Mouse (Mus musculus) layer of hippocampus, adult 18-20 months (tissue): ENCODE results near the gene Syt9. TPM values are rescaled to one million over a fixed set of nuclear protein-coding genes. Genes with fewer than 3 reads are reported as not detected.
A peak's percentile ranks its signal among the peaks of the same experiment; 100 is the strongest.

ENCODE experiments used
- DNase-seq, 2 experiments: peaks; one replicate each; pipeline ENCODE4 v3.0.0; 2022; ENCODE audit warnings: low spot score in 2 of 2
- total RNA-seq, 2 experiments: library from RNA; stranded (reverse); gene quantifications; 2 replicates each; pipeline ENCODE4 v1.2.3; 2021

Syt9 gene
- total RNA-seq, 2 experiments from 2014 or later: 4.3 to 6.1 TPM

DNA sequence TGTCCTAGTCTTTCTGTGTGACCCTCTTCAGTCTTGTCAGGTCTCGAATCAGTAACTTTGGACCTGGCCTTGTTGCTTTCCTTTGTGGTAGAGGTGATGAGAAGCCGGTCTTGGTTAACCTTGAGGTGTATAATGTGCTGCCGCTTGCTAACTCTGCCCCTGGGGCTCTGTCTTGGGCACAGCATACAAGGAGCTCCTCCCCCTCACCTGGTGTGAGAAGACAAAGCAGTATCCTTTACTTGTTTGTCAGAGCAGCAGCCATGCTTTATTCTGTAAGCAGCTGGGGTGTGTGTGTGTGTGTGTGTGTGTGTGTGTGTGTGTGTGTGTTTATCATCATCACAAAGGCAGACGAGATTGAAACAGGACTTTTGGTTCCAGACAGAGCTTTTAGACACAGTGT, 164.8 kb downstream of the Syt9 start:
- no peak for DNase-seq

DNA sequence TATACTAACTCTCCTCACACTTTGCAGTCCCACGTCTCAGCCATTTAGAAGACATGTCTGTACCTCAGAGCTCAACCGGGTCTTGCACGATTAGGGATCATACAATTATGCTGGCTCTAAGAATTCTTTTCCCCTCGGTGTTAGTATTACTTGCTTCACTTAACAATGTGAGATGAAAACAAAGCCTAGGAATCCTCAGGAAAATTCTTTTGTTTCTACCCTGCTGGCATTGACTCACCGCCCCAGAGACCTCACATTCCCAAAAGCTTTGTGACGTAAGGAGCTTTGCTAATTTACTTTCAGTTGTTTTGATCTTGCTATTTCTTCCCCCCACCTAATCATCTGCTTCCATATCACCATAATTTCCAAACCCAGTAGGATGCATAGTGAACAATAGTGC, 166.0 kb downstream of the Syt9 start:
- no peak for DNase-seq

DNA sequence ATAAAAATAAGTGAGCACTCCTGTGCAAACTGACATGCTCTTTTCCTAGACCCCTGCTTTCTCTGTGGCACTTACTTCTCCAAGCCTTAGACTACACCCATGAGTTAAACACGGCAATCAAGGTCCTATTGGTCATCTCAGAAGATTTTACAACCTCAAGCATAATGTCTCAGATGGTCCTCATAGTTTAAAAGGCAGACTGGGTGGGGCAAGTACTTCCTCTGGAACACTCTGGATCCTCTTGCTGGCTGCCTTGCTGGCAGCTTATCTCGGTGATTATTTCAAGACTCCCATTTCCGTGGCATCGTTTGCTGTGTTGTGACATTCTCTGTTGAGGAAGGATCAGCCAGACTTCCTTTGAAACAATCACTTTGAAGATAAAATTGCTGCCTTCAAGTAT, 169.5 kb downstream of the Syt9 start:
- DNase-seq: no peak

DNA sequence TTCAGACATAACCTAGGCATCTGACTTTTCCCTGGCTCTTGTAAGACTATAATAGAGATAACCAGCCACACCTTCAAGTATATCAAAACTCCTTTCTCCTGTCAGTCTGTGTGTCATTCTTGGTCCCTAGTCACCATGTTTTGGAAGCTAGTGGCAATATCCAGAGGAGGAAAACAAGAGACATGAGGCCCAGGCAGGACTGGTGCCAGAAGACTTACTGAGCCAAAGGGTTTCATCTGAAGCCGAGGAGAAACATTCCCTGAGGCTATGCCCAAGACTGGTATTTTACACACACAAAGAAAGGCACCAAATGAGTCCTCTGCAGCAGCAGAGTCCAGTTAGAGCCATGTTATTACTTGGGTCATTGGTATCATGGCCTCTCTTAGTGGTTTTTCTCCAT, 174.5 kb downstream of the Syt9 start:
- DNase-seq: no peak

DNA sequence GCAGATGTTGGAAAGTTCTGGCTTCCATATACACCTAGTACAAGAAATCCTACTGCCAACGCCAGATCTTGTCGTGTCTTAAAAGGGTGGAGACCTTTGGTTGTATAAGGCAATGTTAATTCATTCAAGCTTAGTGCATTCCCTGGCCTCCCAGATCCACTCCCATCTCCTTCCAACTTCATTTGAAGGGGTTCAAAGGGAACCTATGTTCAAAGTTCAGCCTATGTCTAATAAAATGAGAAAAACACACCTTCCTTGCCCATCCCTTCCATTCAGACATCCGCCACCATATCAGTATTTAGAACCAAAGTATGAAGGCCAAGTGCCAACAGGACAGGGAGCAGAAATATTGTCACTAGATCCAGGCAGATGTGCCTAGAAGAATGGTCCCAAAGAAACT, 177.3 kb downstream of the Syt9 start:
- DNase-seq: no peak

DNA sequence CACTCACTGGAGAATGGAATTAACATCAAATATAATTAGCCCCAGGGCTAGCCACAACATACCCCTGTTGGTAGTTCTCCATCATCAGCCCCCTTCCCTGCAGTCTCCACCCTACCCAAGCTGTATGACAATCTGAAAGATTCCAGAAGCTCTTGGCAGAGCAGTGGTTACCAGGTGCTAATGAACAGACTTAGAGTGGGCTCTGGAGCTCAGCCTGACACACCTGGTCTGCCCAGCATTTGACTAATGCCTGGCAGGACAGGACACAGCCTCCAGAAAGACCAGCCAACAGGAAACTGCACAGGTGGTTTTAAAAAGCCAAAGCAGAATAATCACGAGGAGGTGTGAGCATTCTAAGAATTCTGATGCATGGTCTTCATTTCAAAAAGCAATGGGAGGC, 182.9 kb downstream of the Syt9 start:
- DNase-seq: no peak

DNA sequence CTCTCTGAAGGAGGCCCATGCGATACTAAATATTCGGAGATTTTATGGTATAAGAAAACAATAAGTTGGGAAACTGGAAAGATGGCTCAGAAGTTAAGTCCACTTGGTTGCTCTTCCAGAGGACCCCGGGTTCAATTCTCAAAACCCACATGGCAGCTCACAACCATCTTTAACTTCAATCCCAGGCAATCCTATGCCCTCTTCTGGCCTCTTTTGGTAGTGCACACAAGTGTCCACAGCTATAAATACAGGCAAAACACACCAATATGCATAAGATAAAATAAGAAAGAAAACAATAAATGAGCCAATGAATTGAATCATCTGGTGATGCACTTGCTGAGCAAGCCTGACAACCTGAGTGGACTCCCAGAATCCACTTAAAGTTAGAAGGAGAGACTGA, 185.4 kb downstream of the Syt9 start:
- DNase-seq: peak in 1 of 2 experiments; percentile 16

DNA sequence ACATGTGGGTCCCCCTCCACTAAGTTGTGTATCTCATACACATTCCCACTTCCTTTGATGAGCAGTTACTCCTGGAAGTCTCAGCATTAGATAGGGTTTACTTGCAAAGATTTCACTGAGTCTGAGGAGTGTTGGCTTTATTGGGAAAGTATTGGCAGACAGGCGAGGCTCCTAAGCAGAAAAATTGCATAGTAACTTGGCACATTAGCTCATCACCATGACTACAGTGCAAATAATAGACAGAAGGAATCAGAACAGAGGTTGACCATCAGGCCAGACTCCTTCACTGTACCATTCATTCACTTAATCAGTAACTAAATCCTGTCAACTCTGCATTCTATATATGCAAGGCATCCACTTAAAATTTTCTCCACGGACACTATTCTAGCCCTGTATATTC, 190.1 kb downstream of the Syt9 start:
- no peak for DNase-seq

DNA sequence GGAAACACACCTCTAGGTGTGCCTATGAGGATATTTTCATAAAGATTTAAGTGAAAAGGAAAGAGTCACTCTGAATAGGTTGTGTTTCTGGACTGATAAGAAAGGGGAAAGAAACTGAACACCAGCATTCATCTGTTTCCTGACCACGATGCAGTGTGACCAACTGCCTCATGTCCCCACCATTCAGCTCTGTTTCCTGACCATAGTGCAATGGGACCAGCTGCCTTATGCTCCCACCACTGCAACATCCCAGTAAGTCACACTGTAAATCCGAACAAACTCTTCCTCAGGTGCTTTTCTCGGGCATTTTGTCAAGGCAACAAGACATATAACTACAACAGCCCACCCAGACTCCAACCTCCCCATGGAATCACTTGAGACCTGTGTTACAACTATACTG, 191.1 kb downstream of the Syt9 start:
- no peak for DNase-seq

DNA sequence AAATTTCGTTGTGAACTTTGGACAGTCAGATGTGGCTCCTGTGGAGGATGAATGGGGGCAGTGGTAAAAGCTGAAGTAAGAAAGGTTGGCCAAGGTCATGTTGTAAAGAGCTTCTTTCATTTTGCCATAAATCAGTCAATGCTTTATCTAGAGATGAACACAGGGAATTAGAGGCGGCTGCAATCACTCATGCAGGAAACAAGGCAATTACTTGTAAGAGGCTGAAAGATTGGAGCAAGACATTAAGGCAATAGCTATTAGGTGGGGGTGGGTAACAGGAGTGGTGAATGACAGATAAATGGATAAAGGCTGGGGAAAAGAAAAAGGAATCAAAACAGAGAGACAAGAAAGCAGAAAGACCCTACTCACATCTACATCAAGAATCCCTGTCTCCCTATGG, 193.2 kb downstream of the Syt9 start:
- DNase-seq: no peak

DNA sequence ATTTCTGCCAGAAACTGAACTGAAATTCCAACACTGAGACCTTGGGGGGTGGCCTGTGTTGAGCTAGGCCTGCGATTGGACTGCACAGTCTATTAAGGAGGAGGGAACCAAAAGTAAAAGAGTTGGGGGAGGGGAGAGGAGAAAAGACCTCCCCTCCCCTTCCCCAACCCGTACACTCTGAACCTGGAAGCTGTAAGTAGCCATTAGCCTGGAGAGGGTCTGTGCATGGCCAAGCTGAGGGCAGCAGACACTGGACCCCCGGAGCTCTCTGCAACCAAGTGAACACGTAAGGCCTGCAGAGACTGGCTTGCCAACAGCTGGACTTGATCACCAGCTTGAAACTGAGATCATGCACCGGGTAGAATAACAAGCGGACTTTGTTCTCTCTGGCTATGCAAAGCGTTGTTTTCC, 196.7 kb downstream of the Syt9 start, which contains the start of gene Olfml1:
TSS of gene Olfml1 (plus strand) at position 186 of the 411 bp plus-strand sequence.
- peak; percentile 1 to 29 for DNase-seq

DNA sequence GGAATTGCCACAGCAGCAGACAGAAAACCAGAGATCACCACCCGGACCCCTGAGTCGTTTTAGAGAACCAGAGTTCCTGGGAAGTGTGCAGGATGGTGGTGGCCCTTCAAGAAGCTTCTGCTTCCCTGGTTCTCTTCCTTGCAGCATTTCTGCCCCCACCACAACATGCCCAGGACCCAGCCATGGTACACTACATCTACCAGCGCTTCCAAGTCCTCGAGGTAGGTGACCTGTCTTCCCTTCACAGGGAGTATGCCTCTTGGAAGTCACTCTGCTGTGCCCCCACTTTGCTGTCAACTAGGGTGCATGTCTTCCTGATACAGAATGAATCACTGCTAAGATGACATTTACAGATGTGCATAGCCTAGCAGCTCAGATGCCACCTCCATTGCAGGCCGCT, 197.1 kb downstream of the Syt9 start:
- DNase-seq: no peak

DNA sequence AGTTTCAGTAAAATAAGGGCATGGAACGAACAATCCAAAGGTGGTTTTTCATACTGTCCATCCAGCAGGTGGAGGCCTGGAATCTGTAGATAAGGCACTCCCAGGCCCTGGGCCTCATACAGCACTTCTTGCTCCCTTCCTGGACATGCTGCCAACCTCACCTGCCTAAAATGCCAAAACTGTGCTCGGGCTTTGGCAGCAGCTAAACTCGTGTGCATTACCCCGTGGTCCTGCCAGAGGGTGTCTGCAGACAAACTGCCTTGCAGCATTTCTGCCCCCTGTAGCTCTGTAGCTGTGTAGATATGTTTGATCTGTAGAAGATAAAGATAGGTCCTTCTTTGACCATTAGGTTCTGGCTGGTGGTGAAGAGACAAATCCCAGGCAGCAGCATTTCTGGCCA, 198.4 kb downstream of the Syt9 start:
- no peak for DNase-seq

DNA sequence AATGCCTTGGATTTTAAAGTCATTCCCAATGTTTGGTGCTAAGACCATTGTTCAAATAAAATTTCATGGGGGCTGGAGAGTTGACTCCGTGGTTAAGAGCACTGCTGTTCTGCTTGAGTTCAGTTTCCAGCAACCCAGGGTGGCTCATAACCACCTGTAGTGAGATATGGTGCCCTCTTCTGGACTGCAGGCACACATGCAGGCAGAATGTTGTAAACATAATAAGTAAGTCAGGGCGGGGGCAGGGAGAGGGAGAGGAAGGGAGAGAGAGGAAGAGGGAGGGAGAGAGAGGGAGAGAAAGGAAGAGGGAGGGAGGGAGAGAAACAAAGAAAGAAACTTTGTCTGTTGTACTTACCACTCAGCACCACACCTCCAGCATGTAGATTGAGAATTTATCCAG, 203.3 kb downstream of the Syt9 start:
- DNase-seq: no peak

DNA sequence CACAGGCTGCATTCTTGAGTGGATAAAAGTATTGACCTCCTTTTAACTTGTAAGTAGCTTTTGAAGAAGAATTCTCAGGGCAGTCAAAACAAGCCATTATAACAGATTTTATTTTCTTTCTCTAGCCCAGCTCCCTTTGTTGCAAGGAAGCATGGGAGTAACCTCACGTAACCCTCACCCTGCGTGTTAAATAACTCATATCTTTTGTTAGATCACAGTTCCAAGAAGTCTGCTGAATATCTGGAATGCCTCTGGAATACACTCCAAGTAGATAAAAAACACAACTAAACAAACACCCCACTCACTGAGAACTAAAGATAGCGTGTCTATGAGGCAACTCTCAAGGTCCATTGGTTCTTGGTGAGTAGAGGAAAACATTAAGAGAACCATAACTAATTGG, 203.7 kb downstream of the Syt9 start:
- no peak for DNase-seq

DNA sequence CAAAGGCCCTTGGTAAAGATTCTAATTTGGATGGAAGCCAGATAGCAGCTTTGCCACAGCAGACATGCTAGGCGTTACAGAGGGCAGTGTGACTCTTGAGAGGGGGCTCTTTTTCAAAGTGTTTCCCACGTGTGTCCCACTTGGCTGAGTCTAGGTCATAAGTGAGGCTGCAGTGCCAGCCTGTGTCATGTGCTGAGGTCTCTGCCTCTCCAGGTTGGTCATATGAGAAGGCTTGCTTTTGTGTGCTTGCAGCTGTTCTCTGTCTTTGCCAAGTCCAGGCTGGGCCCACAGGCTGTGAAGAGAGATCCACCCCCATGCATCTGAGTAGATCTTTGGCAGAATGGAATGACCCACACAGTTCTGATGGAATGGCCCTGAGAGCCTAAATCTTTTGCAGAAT, 222.1 kb downstream of the Syt9 start:
- peak; percentile 13 to 41 for DNase-seq

DNA sequence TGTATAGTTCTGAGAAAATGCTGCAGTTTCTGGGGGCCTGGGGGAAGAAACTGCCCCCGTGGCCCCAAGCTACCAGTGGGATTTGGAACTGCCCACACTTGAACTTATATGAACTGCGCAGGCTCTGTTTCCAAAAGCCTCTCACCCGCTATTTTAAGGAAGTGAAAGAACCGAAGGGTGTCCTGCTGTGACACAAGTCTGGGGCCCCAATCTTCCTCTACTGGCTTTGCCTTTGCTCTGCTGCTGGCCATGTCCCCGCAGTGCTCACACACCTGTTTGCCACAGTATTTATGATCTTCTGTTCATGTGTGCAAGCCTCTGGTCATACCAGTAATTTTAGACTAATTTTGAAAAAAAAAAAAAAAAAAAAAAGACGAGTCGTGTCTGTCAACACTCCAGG, 223.4 kb downstream of the Syt9 start:
- peak in 1 of 2 experiments; percentile 5 for DNase-seq

DNA sequence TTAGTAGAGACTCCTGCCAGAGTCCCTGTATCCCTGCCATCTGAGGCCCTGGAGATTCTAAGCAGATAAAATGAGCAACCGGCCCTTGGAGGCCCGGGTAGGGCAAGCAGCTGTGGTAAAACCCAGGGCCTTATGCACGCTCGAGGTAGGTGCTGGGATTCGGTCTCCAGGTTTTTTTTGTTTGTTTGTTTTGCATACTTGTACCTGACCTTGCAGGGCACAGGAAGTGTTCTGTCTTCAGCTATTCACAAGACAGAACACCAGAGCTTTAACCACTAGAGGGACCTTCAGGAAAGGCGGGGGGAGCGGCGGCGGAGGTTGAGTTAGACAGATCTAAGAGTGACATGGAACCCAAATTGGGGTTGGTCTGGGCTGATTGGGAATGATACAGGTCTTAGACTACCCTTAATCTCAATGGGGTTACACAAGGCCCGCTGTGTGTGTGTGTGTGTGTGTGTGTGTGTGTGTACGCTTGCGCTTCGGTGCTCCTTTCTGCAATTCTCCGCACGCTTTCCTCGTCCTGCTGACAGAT, 223.9 kb downstream of the Syt9 start:
- DNase-seq: peak in 1 of 2 experiments; percentile 54

DNA sequence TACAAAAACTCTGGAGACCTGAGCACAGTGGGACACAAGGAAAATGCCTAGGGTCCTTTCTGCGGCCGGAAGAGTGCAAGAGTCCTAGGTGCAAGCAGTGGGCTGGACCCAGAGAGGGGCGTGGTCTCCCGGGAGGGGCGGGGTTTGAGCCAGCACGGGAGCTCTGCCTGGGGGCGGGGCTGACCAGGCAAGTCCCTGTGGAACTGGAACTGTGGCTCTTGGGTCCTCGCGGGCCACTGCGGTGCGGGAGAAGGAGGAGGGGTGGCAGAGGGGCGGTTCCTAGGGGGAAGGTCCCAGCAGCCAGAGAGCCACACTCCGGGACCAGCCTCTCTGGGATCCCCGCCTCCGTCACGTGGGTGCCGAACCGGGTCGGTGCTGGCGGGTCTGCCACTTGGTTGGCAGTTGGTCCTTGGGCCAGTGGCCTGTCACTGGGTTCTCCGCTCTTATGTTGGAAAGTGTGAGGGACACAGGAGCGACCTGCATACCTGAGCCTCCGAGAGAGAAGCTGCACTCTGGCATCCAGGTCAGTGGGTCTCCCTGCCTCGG, 224.4 kb downstream of the Syt9 start, which contains the start of gene Ppfibp2:
TSS of gene Ppfibp2 (plus strand) at position 351 of the 546 bp plus-strand sequence.
- DNase-seq: peak; percentile 74 to 83

DNA sequence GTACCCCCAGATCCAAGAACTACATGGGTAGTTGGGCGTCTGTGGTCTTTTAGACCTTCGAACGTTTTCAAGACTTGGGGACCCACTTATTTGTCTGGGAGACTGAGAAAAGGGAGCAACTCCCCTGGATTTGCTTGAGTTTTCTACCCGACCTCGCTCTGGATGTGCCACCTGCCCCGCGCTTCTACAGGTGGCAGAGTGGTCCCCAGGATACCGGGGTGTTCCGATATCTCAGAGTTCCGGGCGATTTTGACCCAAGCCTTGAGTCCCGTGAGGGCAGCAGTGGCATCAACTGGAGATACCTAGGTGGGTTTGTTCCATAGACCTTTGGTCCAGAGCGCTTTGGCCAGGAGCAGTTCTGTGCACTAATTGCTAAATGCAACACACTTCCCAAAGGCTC, 224.9 kb downstream of the Syt9 start:
- DNase-seq: no peak

DNA sequence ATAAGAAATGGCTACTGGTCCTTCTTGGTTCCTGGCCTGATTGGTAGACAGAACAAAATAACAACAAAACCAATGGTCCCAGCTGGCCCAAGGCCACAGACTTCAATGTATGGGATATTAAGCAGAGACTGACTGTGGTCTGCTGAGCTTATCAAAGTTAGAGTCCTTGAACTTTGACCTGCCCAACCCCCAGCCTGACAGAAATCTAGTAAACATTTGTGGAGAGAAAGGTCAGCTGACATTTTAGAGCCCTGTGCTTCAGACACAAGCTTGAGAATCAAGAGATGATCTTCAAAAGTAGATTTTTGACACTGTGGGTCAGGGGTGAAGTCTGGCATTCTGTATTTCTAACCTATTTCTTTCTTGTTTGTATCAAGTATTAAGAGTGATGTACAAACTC, 226.2 kb downstream of the Syt9 start:
- DNase-seq: no peak

DNA sequence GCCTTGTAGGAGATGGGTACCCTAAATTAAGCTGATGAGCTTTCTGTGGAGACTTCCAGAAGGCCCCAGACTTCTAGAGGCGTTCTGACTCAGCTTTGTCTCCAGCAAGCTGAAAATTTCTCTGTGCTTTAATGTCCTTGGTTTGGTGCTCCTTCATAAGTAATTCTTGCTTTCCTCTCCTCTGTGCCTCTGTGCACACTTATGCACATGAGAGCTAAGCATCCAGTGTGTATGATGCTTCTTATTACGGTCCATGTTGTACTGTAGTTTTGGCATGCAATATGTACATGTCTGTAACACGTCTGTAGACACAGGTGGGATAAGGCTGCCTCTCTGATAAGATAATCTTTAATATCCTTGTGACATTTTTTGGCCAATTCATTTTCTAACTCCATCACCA, 227.4 kb downstream of the Syt9 start:
- no peak for DNase-seq
